Mouse (Mus musculus) left cerebral cortex, adult 18-20 months (tissue): ENCODE data around the gene Cbx8. TPM values are rescaled to one million over a fixed set of nuclear protein-coding genes. Genes with fewer than 3 reads are reported as not detected.

Experiments used
- DNase-seq, 2 experiments: peaks; one replicate each; pipeline ENCODE4 v3.0.0; 2021 to 2022; ENCODE audit warnings: low spot score in 2 of 2, mixed read lengths in 1 of 2
- total RNA-seq, 2 experiments: library from RNA; stranded (reverse); gene quantifications; 2 replicates each; pipeline ENCODE4 v1.2.3; 2021

The Cbx8 gene
- total RNA-seq, 2 experiments from 2014 or later = 8.3 to 13.3 TPM

- no peak for DNase-seq
These were observed 4.3 kb downstream of the Cbx8 start for GRCm38 (mm10) chr11:119036447-119036846.

GRCm38 (mm10) chr11:119035686-119036165 is 5.0 kb downstream of the Cbx8 start:
- no peak for DNase-seq

- DNase-seq = no peak
These were observed 5.6 kb downstream of the Cbx8 start for GRCm38 (mm10) chr11:119035094-119035685.

DNA sequence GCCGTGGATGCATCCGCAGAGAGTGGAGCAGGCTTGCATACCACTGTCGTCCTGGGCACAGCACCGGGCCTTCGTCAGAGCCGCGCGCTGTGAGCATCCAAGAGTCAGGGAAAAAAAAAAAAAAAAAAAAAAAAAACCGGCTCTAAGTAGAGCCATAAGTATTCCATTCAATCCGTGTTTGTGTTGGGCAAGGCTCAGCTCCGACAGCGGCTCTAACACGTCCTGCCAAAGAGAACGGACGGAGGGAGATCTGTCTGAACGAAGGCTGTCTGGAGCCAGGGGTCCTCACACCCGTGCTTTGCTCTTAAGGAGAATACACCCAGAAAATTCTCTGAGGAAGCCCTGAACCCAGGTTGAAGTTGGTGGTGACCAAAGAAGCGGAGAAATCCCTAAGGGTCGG is 6.1 kb downstream of the Cbx8 start:
- DNase-seq = no peak

DNA sequence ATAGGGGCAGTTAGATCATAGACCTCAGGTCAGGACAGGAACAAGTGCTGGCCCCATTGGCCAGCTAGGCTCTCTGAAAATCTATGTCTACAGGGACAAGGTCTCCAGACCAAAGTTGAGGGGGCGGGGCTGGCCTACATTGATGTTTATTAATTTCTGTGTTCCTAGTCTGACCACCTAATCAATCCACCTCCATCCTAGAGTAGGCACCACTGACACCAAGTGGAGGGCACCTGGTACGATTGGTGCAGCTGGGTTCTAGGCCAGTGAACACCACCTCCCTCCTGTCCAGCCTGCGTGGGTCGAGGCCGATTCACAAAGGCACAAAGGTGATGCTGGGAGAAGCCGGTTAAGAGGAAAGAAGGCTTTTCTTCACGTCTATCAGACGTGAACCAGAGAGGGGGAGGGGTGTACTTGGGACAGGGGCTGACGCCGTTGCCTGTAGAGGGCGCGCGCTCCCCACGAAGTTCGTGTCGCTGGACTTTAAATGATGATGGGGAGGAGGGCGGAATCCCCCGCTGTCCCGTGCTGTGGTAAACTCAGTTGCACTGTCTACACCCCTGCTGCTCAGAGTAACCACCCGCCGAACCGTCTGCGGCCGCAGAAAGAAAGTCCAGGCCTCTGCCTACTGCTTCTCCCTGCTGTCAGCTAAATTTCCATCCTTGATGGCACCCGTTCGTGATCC is 6.8 kb downstream of the Cbx8 start:
- peak; percentile 77 for DNase-seq

DNA sequence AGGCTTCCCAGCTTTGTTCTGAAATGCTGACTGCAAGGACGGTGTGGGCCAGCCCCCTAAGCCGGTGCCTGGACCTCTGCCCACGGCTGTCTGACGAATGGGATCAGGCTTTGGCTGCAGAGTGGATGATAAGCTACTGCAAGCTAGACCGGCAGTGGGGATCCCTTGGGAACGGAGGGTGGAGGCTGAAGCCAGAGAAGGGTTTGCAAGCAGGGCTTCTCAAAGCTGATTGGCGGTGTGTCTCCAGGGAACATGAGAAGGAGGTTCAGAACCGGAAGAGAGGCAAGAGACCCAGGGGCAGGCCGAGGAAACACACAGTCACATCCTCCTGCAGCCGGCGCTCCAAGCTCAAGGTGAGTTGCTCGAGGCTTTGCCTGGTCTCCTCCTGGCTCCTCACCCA is 14.6 kb downstream of the Cbx8 start:
- DNase-seq = no peak

GRCm38 (mm10) chr11:119024260-119024659 is 16.5 kb downstream of the Cbx8 start:
- no peak for DNase-seq

- no peak for DNase-seq
These were observed 17.2 kb downstream of the Cbx8 start for GRCm38 (mm10) chr11:119023616-119023980.

DNA sequence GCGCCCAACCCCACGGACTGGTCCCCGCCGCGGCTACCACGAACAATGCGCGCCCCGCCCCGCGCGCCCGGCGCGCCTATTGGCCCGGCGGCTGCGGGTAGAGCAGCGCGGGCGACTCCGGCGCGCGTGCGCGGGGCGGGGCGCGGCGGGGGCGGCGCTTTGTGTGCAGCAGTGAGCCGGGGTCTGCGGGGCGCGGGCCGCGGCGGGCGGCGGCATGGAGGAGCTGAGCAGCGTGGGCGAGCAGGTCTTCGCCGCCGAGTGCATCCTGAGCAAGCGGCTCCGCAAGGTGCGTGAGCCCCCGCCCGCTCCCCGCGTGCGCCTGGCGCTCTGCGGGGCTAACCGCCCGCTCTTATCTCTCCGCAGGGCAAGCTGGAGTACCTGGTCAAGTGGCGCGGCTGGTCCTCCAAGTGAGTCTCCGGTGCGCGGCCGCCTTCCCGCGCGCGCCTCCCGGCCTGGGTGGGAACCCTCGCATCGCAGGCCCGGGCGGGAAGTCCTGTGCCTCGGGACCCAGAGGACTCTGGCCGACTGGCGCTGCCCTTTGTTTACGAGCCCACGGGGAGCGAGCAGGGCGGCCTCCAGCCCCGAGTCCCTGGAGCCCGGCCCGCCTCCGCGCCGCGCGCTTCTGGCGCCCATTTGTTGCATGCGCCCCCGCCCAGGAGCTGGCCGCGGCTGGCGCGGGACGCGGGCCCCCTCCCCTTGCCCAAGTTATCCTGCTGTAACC is 17.7 kb downstream of the Cbx8 start, which contains the start of gene Cbx2:
Cbx2 (plus strand) TSS at position 68 of the 721 bp plus-strand sequence.
- DNase-seq = peak; percentile 79 to 88

DNA sequence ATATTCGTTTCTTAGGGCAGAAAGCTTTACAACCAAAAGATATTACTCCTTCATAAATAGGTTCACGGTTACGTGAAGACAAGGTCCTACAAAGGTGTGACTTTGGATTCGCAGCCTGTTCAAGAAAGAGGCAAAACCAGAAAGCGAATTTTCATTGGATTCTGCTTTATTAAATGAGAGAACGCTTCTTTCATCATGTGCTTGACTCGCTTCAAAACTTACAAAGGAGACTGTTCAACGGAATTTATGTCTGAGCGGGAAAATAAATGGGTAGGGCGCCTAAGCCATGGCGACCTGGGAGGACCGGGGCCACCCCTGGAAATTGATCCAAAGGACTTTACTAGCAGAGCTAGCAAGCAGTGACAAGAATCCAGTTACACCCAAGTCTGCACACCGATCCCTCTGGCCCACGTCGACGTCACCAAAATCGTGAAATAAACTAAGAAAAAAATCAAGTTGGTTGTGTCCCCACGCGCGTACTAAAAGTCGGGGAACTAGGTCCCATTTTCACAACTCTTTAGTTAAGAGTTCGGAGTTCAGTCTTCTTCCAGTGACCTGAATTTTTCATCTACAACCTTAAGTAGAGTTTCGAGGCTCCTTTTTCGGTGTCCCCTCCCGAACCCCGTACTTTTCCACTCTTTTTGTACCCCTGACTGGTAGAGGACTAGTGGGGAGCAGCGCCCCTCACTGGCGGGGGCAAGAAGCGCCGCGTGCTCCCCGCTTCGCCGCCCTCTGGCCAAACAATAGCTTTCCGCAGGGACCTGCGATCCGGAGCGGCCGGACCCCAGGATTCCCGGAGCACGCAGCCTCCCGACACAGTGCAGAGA is 18.5 kb downstream of the Cbx8 start:
- no peak for DNase-seq

DNA sequence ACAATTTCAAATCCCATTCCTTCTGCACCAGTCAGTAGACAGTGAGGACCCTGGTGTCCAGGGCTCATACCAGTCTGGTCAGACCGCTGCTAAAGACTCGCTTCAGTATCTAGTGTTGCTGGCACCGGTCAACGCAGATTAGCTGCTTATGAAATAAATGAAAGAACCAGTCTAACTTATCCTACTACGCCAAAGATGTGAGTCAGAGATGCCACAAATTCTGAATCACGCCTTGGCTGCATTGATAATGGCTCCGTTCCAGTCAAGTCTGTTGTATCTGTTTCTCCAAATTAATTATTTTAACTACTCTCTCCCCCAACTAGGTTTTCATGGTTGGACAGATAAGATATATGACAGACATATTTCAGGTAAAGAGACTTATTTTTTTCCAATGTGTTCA is 19.6 kb downstream of the Cbx8 start:
- no peak for DNase-seq

DNA sequence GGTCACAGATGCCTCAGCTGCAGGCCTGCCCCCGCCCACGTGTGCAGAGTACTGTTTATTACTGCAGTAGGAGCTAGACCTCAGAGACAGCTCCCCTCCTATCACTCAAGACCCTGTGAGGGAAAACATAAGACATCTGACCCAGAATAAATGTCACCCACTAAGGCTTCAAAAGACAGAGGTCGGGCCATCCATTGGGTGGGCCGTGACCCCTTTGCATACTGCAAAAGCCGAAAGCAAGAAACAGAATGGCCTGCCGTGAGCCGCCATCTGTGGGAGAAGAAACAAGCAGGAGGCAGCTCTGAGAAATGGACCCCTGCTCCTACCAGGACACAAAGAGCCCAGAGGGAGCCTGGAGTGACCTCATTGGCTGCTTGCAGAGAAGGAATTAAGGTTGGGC is 23.3 kb downstream of the Cbx8 start:
- no peak for DNase-seq

- DNase-seq = no peak
These were observed 26.3 kb downstream of the Cbx8 start for GRCm38 (mm10) chr11:119014455-119014854.

GRCm38 (mm10) chr11:119007461-119008456 is 33.0 kb downstream of the Cbx8 start:
- DNase-seq = no peak

DNA sequence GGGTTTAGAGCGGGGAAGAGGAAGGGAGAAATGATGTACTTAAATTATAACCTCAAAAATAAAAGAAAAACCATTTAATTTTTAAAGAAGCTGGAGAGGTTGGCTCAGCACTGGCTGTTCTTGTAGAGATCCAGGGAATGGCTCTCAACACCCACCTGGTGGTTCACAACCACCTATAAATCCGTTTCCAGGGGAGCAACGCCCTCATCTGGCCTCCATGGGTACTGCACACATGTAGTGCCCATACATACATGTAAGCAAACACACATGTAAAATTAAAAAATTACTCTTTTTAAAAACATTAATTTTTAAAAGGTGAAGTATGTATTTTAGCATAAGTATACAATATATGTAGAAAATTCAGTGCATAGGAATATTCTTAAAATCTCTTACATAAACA is 34.3 kb downstream of the Cbx8 start:
- no peak for DNase-seq

- DNase-seq = no peak
These were observed 35.1 kb downstream of the Cbx8 start for GRCm38 (mm10) chr11:119005547-119006275.

DNA sequence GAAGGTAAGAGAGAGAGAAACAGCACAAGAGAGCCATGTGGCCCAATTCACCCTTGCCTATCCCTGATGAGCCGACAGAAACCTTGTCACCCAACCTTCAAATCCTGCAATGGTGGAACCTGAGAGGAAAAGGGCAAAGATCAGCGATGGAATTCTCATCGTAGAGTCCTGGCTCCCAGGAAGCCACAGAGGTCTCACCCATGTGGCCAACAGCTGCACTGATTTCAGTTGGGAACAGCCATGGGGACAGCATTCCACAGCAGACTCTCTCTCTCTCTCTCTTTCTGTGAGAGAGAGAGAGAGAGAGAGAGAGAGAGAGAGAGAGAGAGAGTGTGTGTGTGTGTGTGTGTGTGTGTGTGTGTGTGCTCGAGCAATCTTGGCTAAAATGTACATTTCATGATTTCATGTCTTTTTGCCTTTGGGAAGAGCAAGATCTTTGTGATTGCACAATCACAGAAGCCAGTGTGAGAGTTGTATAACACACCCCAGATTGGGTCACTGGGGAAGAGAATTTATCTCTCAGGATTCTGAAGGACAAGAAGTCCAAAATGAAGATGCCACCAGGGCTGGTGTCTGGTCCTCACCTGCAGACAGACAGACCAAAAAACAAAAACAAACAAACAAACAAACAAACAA is 39.2 kb downstream of the Cbx8 start:
- DNase-seq = no peak

GRCm38 (mm10) chr11:119000877-119001276 is 39.9 kb downstream of the Cbx8 start:
- no peak for DNase-seq

DNA sequence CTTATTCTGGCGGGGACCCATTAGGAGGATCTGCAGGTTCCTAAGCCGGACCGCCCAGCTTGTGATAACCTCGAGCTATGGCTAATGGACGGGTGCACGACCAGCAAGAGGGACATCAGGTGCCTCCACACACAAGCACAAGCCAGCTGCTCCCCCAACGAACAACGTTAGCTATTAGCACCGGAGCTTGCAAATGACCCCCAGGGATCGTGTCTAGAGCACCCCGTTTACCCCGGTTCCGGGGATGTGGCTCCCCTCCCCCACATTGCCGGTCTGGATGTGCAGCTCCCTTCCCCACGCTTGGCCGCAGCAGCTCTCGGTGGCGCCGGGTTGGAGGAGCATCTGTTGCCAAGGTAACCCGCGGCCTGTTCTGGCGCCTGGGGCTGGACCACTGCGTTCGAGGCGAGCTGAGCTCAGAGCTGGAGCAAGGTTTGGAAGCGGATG is 41.4 kb downstream of the Cbx8 start:
- peak; percentile 37 to 53 for DNase-seq
